8 mouse cellular contexts compared by ENCODE assay signal in the genomic region with DNA sequence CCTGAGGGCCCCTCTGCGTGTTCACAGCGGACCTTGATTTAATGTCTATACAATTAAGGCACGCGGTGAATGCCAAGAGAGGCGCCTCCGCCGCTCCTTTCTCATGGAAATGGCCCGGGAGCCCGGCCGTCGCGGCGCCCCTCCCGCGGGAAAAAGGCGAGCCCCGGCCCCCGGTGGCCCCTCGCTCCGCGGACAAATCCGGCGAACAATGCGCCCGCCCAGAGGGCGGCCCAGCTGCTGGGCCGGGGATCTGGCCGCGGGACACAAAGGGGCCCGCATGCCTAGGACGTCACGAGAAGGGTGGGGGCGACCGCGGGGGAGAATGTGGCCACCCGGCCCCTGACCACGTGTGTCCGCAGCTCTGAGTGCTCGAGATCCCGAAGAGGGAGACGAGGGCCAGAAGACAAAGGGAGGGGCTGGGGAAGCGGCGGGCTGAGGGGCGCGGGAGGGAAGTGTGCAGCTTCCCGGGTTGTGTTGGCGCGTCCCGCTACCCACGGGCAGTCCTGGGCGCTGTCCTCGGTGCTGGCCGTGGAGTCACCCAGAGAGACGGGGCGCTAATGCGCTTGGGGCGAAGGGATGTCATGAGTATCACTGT. TPM values are rescaled to one million over a fixed set of nuclear protein-coding genes. Genes with fewer than 3 reads are reported as not detected.
A peak's percentile ranks its signal among the peaks of the same experiment; 100 is the strongest.
DNase-seq lines count a peak whose midpoint lies in the region; ATAC-seq and TF ChIP-seq lines count a peak whose summit lies in the region.

No protein-coding gene starts in this region.

- TF ChIP-seq POLR2A in brain, embryonic 14.5 days (IDR thresholded peaks at IDR 0.05; ENCODE audit: borderline replicate concordance, extremely low read depth, insufficient read depth, insufficient read length, poor library complexity, severe bottlenecking) = peak; percentile 18; the same call in 1 of the 2 replicates

- peak overlapping the region; percentile 99 for H3K27ac ChIP-seq in forebrain, embryonic 12.5 days
- H3K27ac ChIP-seq in intestine, embryonic 14.5 days (ENCODE audit: low read depth) = no peak overlapping the region
- H3K27ac ChIP-seq in limb, embryonic 10.5 days = peak overlapping the region; percentile 50; the same call in 1 of the 2 replicates
- peak overlapping the region; percentile 100 for H3K27ac ChIP-seq in midbrain, embryonic 13.5 days

- H3K27me3 ChIP-seq in forebrain, embryonic 12.5 days = peaks cover 32% of the 10 kb centered on the region; the same call in 1 of the 2 replicates
- H3K27me3 ChIP-seq in intestine, embryonic 14.5 days (replicated peaks; ENCODE audit: control insufficient read depth, insufficient read depth, low read length) = peaks cover 78% of the 10 kb centered on the region
- peaks cover 92% of the 10 kb centered on the region for H3K27me3 ChIP-seq in limb, embryonic 10.5 days (ENCODE audit: low read depth, poor library complexity, severe bottlenecking)
- no peaks in the 10 kb centered on the region for H3K27me3 ChIP-seq in midbrain, embryonic 13.5 days

- peak overlapping the region; percentile 90 for H3K4me3 ChIP-seq in forebrain, embryonic 12.5 days (replicated peaks)
- H3K4me3 ChIP-seq in intestine, embryonic 14.5 days (ENCODE audit: low read depth, low read length) = peak overlapping the region; percentile 42
- peak overlapping the region; percentile 52 for H3K4me3 ChIP-seq in limb, embryonic 10.5 days
- H3K4me3 ChIP-seq in midbrain, embryonic 13.5 days (replicated peaks) = peak overlapping the region; percentile 98

- under 1% methylated on average over 55 of the region's 57 CpGs for WGBS in forebrain, embryonic 12.5 days
- 1% methylated on average over 56 of the region's 57 CpGs for WGBS in intestine, embryonic 14.5 days
- under 1% methylated on average over 57 of the region's 57 CpGs for WGBS in limb, embryonic 10.5 days
- WGBS in midbrain, embryonic 13.5 days = under 1% methylated on average over 57 of the region's 57 CpGs

- peak; percentile 64 for ATAC-seq in forebrain, embryonic 12.5 days (ENCODE audit: low FRiP score)
- peak; percentile 54; the same call in 1 of the 2 replicates for ATAC-seq in intestine, embryonic 14.5 days (replicated peaks; ENCODE audit: low FRiP score, low TSS enrichment, low read depth)
- ATAC-seq in midbrain, embryonic 13.5 days = peak; percentile 46

- TF ChIP-seq CTCF in brain, embryonic 14.5 days (IDR thresholded peaks at IDR 0.05; ENCODE audit: borderline replicate concordance, extremely low read depth, insufficient read depth, insufficient read length) = no peak

- peak; percentile 47 to 49 for DNase-seq in frontal cortex, postnatal 10 days (ENCODE audit: low spot score in 2 of 2)
- no peak for DNase-seq in frontal cortex, postnatal 25 days (ENCODE audit: low spot score in 2 of 2)
- DNase-seq in brain, embryonic 14.5 days (ENCODE audit: low read depth) = peak; percentile 87
- DNase-seq in intestine, embryonic 14.5 days (ENCODE audit: low spot score) = peak; percentile 83
- peak; percentile 68 for DNase-seq in limb, embryonic 10.5 days (ENCODE audit: low spot score)
- DNase-seq in thymus, adult 18-20 months = peak; percentile 15 to 26

- no peaks in the 10 kb centered on the region for H3K9me3 ChIP-seq in forebrain, embryonic 12.5 days
- no peaks in the 10 kb centered on the region for H3K9me3 ChIP-seq in intestine, embryonic 14.5 days (ENCODE audit: control insufficient read depth, low read length)
- H3K9me3 ChIP-seq in limb, embryonic 10.5 days (replicated peaks) = no peaks in the 10 kb centered on the region
- no peaks in the 10 kb centered on the region for H3K9me3 ChIP-seq in midbrain, embryonic 13.5 days

- peak overlapping the region; percentile 68 for H3K4me2 ChIP-seq in forebrain, embryonic 12.5 days
- peak overlapping the region; percentile 63 for H3K4me2 ChIP-seq in intestine, embryonic 14.5 days (ENCODE audit: low read length)
- H3K4me2 ChIP-seq in midbrain, embryonic 13.5 days (replicated peaks) = peak overlapping the region; percentile 75

- peaks cover 70% of the 10 kb centered on the region for H3K4me1 ChIP-seq in forebrain, embryonic 12.5 days
- peaks cover 16% of the 10 kb centered on the region for H3K4me1 ChIP-seq in intestine, embryonic 14.5 days (replicated peaks; ENCODE audit: control insufficient read depth, insufficient read depth, low read length)
- H3K4me1 ChIP-seq in limb, embryonic 10.5 days = peaks cover 40% of the 10 kb centered on the region
- H3K4me1 ChIP-seq in midbrain, embryonic 13.5 days (replicated peaks) = peaks cover 68% of the 10 kb centered on the region

- no peaks in the 10 kb centered on the region for H3K36me3 ChIP-seq in forebrain, embryonic 12.5 days (replicated peaks)
- no peaks in the 10 kb centered on the region for H3K36me3 ChIP-seq in intestine, embryonic 14.5 days (ENCODE audit: control insufficient read depth, insufficient read depth, low read length)
- no peaks in the 10 kb centered on the region for H3K36me3 ChIP-seq in limb, embryonic 10.5 days
- peaks cover 10% of the 10 kb centered on the region for H3K36me3 ChIP-seq in midbrain, embryonic 13.5 days

- peak overlapping the region; percentile 97 for H3K9ac ChIP-seq in forebrain, embryonic 12.5 days
- no peak overlapping the region for H3K9ac ChIP-seq in intestine, embryonic 14.5 days (ENCODE audit: low read length)
- peak overlapping the region; percentile 100 for H3K9ac ChIP-seq in midbrain, embryonic 13.5 days (replicated peaks)

RNA-seq across cellular contexts. Expression of gene Ythdf1, which starts 26.6 kb away (rescaled TPM):
- polyA plus RNA-seq in brain, embryonic 14.5 days (2012; rRNA removed) = 67.0 and 68.5 TPM in 2 replicates
- polyA plus RNA-seq in forebrain, embryonic 12.5 days (2016; fragmentation: Nextera tagmentation; extraction: Ambion mirVana) = 62.6 and 64.5 TPM in 2 replicates
- polyA plus RNA-seq in intestine, embryonic 14.5 days (2014; fragmentation: Nextera tagmentation; extraction: Ambion mirVana) = 42.0 and 61.0 TPM in 2 replicates
- 76.4 and 77.8 TPM in 2 replicates for polyA plus RNA-seq in limb, embryonic 10.5 days (2016; fragmentation: Nextera tagmentation; extraction: Ambion mirVana)
- 37.7 and 47.2 TPM in 2 replicates for polyA plus RNA-seq in midbrain, embryonic 13.5 days (2015; fragmentation: Nextera tagmentation; extraction: Ambion mirVana)

RNA-seq across cellular contexts. Expression of gene Birc7, which starts 34.7 kb away (rescaled TPM):
- 0.14 and 0.26 TPM in 2 replicates for polyA plus RNA-seq in brain, embryonic 14.5 days (2012; rRNA removed)
- polyA plus RNA-seq in forebrain, embryonic 12.5 days (2016; fragmentation: Nextera tagmentation; extraction: Ambion mirVana) = 0.11 and 0.41 TPM in 2 replicates
- 0.26 TPM in 1 of 2 replicates, not detected in the other for polyA plus RNA-seq in intestine, embryonic 14.5 days (2014; fragmentation: Nextera tagmentation; extraction: Ambion mirVana)
- not detected in 2 replicates for polyA plus RNA-seq in limb, embryonic 10.5 days (2016; fragmentation: Nextera tagmentation; extraction: Ambion mirVana)
- polyA plus RNA-seq in midbrain, embryonic 13.5 days (2015; fragmentation: Nextera tagmentation; extraction: Ambion mirVana) = 0.27 and 0.55 TPM in 2 replicates

Comparison
In these comparisons a context has a peak if more than half of its experiments do, and no peak if none do; other contexts are left out.
1. DNase-seq: peak in frontal cortex, postnatal 10 days (2 of 2), brain, embryonic 14.5 days (single experiment), intestine, embryonic 14.5 days (single experiment), limb, embryonic 10.5 days (single experiment) and thymus, adult 18-20 months (2 of 2); none in frontal cortex, postnatal 25 days (0 of 2).
2. H3K4me3 ChIP-seq: peak in every context shown above with its lines; median percentile 98 in midbrain, embryonic 13.5 days; 90 in forebrain, embryonic 12.5 days; 52 in limb, embryonic 10.5 days; 42 in intestine, embryonic 14.5 days.
3. Peak in every context shown above with its lines, with median percentiles within 50 percentile points of each other: ATAC-seq and H3K4me2 ChIP-seq.